In the genomic region with DNA sequence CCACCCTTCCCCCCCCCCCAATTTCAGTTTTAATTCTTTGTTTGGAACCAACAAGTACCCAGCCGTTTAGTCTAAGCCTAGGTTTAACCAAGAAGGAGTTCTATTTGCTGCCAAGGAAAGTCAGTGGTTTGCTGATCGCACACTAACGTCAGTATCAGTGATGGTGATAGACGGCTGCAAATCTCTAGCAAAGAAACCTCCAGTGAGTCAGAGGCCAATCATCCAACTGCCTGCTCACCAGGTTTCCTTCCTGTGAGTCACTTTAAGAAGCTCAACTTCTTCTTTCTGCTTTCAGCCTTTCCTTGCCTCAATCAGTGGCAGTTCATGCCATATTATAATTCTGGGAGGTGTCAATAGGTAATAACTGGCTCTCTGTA, we compare ENCODE assay signal across 14 mouse cellular contexts. TPM values are rescaled to one million over a fixed set of nuclear protein-coding genes. Genes with fewer than 3 reads are reported as not detected.
DNase-seq lines count a peak whose midpoint lies in the region; ATAC-seq and TF ChIP-seq lines count a peak whose summit lies in the region.
"Had no signal": no experiment of that assay in that cellular context is flagged by ENCODE, and none has a peak within 500 bp of the region (broad histone marks: within the 10 kb centered on the region; RNA-seq: fewer than 3 reads in every experiment).

No protein-coding gene starts in this region.

- no peak for TF ChIP-seq EP300 in lung, postnatal 0 days (IDR thresholded peaks at IDR 0.05)

- no peak overlapping the region for H3K4me2 ChIP-seq in lung, postnatal 0 days (replicated peaks; ENCODE audit: low read depth, low read length)
- peak overlapping the region; percentile 77 for H3K4me2 ChIP-seq in myocyte (ENCODE audit: low read depth)
- H3K4me2 ChIP-seq: liver, embryonic 15.5 days; neural tube, embryonic 12.5 days had no signal

- TF ChIP-seq CTCF in lung, postnatal 0 days (IDR thresholded peaks at IDR 0.05), result no peak
- no peak for TF ChIP-seq CTCF in left cerebral cortex, adult 2 months (IDR thresholded peaks at IDR 0.05)

- H3K4me1 ChIP-seq in lung, postnatal 0 days (ENCODE audit: insufficient read depth, low read depth, low read length), result no peaks in the 10 kb centered on the region; the same call in 1 of the 2 replicates
- H3K4me1 ChIP-seq: liver, embryonic 15.5 days; neural tube, embryonic 12.5 days had no signal

- intact Hi-C loops in left cerebral cortex, adult 2 months (cut with DNase I), result no loop called here

- DNase-seq in lung, postnatal 0 days (ENCODE audit: low spot score), result peak; percentile 50
- no peak for DNase-seq in lung, postnatal 14 days
- peak; percentile 78 for DNase-seq in CD4-positive, CD25-positive, alpha-beta regulatory T cell, adult 2 months (ENCODE audit: low read depth, low spot score)
- DNase-seq in c-Kit-positive CD71-negative TER-119-negative erythroid progenitor cells, embryonic 14.5 days (ENCODE audit: low read depth), result peak; percentile 65
- no peak for DNase-seq in left cerebral cortex, adult 2 months (ENCODE audit: extremely low spot score in 1 of 2, low spot score in 2 of 2)
- DNase-seq in right cerebral cortex, postnatal 10 days (ENCODE audit: low spot score in 2 of 2), result no peak
- no peak for DNase-seq in cerebellum, postnatal 25 days
- DNase-seq: adrenal gland, postnatal 14 days; gastrocnemius, postnatal 10 days had no signal

- no peaks in the 10 kb centered on the region for H3K79me2 ChIP-seq in myocyte (ENCODE audit: control insufficient read depth, insufficient read depth)

- H3K9ac ChIP-seq in lung, postnatal 0 days (replicated peaks; ENCODE audit: low read depth), result no peak overlapping the region
- H3K9ac ChIP-seq: liver, embryonic 15.5 days; neural tube, embryonic 12.5 days had no signal

- 57% methylated on average over 4 of the region's 4 CpGs for WGBS in lung, postnatal 0 days

- no peaks in the 10 kb centered on the region for H3K9me3 ChIP-seq in lung, postnatal 0 days (ENCODE audit: low read length)
- H3K9me3 ChIP-seq: liver, embryonic 15.5 days; neural tube, embryonic 12.5 days had no signal

- no peak overlapping the region for H3K27ac ChIP-seq in lung, postnatal 0 days (ENCODE audit: low read length)
- H3K27ac ChIP-seq in left cerebral cortex, adult 2 months, result no peak overlapping the region
- H3K27ac ChIP-seq: hindbrain, postnatal 0 days; kidney, postnatal 0 days; liver, embryonic 15.5 days; neural tube, embryonic 12.5 days had no signal

- no peaks in the 10 kb centered on the region for H3K27me3 ChIP-seq in lung, postnatal 0 days (replicated peaks; ENCODE audit: insufficient read depth, low read length)
- H3K27me3 ChIP-seq in myocyte (ENCODE audit: control insufficient read depth, insufficient read depth, insufficient read length), result no peaks in the 10 kb centered on the region
- H3K27me3 ChIP-seq: liver, embryonic 15.5 days; neural tube, embryonic 12.5 days had no signal

- no peak overlapping the region for H3ac ChIP-seq in myocyte (ENCODE audit: control insufficient read depth, insufficient read length)

- no peak for TF ChIP-seq POLR2A in myocyte (IDR thresholded peaks at IDR 0.05; ENCODE audit: insufficient read length, low read depth)

- no peak for ATAC-seq in lung, postnatal 0 days
- ATAC-seq: hindbrain, postnatal 0 days had no signal

- no peaks in the 10 kb centered on the region for H3K36me3 ChIP-seq in lung, postnatal 0 days (ENCODE audit: insufficient read depth, low read length)
- H3K36me3 ChIP-seq in myocyte (ENCODE audit: control insufficient read depth, insufficient read depth), result no peaks in the 10 kb centered on the region
- H3K36me3 ChIP-seq: liver, embryonic 15.5 days; neural tube, embryonic 12.5 days had no signal

- H3K4me3 ChIP-seq in lung, postnatal 0 days (ENCODE audit: low read depth, low read length), result no peak overlapping the region
- no peak overlapping the region for H3K4me3 ChIP-seq in myocyte
- no peak overlapping the region for H3K4me3 ChIP-seq in left cerebral cortex, adult 2 months
- H3K4me3 ChIP-seq: liver, embryonic 15.5 days; neural tube, embryonic 12.5 days had no signal

TF ChIP-seq in myocyte, 11 proteins besides CTCF, POLR2A, EP300 and RAD21:
- no peak for TF ChIP-seq TCF3 (IDR thresholded peaks at IDR 0.05; ENCODE audit: insufficient read length, low read depth)
- no peak for TF ChIP-seq CEBPB (IDR thresholded peaks at IDR 0.05; ENCODE audit: insufficient read depth, poor library complexity, severe bottlenecking)
- TF ChIP-seq MYOD1 (IDR thresholded peaks at IDR 0.05; ENCODE audit: control insufficient read depth in 1 of 3, insufficient read length in 2 of 3, low read depth in 2 of 3), result peak in 1 of 3 experiments; percentile 23
- no peak for TF ChIP-seq TCF12 (IDR thresholded peaks at IDR 0.05; ENCODE audit: insufficient read depth, poor library complexity, severe bottlenecking)
- TF ChIP-seq USF1 (IDR thresholded peaks at IDR 0.05; ENCODE audit: low read depth), result no peak

RNA-seq across cellular contexts. Expression of gene Cd44, which starts 47.0 kb away (rescaled TPM):
- polyA plus RNA-seq in lung, postnatal 0 days (2015; fragmentation: Nextera tagmentation; extraction: Ambion mirVana), result 44.2 and 45.2 TPM in 2 replicates
- polyA plus RNA-seq in myocyte (2012; fragmentation: generic; extraction: Trizol), result 77.1 TPM
- total RNA-seq in left cerebral cortex, adult 2 months (2021), result 1 to 10 TPM; 2.9 to 4.4 TPM

Comparison
In these comparisons a context has a peak if more than half of its experiments do, and no peak if none do; other contexts are left out.
1. DNase-seq: peak in lung, postnatal 0 days (single experiment), CD4-positive, CD25-positive, alpha-beta regulatory T cell, adult 2 months (single experiment) and c-Kit-positive CD71-negative TER-119-negative erythroid progenitor cells, embryonic 14.5 days (single experiment); none in lung, postnatal 14 days (single experiment), left cerebral cortex, adult 2 months (0 of 2), right cerebral cortex, postnatal 10 days (0 of 2) and cerebellum, postnatal 25 days (0 of 2).